Mouse (Mus musculus): ENCODE results near the gene Ddx27.

DNA sequence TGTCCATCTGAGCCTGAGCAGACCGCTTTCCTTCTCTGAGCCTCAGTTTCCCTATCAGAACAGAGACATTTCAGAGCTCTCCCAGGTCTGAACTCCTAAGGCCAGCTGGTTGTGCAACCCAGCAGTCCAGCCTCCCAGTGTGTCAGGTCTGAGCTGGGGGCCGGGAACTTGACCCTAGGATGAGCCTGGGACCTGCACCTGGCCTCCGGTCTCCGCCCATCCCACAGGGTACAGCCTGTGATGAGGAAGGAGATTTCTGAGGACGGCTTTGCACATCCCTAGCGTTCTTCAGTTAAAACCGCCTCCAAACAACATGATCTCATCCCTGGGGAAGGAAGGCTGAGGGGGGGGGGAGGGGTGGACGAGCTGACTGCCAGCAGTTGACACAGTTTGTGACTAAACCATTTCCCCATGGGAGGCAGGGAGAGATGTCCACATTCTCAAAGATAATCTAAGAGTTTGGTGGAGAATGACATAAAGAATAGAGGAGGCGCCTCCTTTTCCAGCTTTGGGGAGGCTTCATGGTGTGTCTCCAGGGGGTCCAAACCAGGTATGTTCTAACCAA is 64.0 kb downstream of the Ddx27 start:
- TF ChIP-seq CTCF (IDR thresholded peaks at IDR 0.05; ENCODE audit: low read depth) (no peak), EP300 (optimal IDR thresholded peaks at IDR 0.05) (no peak)

All from stomach, postnatal 0 days (tissue).